ENCODE assay signal across 13 mouse cellular contexts in genomic region chr12:53060903-53061302, GRCm38 (mm10).
DNase-seq lines count a peak whose midpoint lies in the region; ATAC-seq lines count a peak whose summit lies in the region.
"Had no signal": no experiment of that assay in that cellular context is flagged by ENCODE, and none has a peak within 500 bp of the region (broad histone marks: within the 10 kb centered on the region; RNA-seq: fewer than 3 reads in every experiment).

No protein-coding gene starts in this region.

- H3K4me2 ChIP-seq in forebrain, embryonic 16.5 days (ENCODE audit: low read length): no peak overlapping the region
- H3K4me2 ChIP-seq in midbrain, embryonic 13.5 days (replicated peaks): peak overlapping the region; percentile 32; the same call in 1 of the 2 replicates
- H3K4me2 ChIP-seq: heart, embryonic 12.5 days; liver, embryonic 13.5 days had no signal

- no peaks in the 10 kb centered on the region for H3K27me3 ChIP-seq in forebrain, embryonic 16.5 days (replicated peaks; ENCODE audit: control insufficient read depth, insufficient read depth, low read length)
- no peaks in the 10 kb centered on the region for H3K27me3 ChIP-seq in midbrain, embryonic 13.5 days
- H3K27me3 ChIP-seq: heart, embryonic 12.5 days; liver, embryonic 13.5 days had no signal

- H3K4me1 ChIP-seq in forebrain, embryonic 16.5 days (replicated peaks; ENCODE audit: control insufficient read depth, insufficient read depth, low read length): peaks cover 36% of the 10 kb centered on the region
- peaks cover 67% of the 10 kb centered on the region for H3K4me1 ChIP-seq in midbrain, embryonic 13.5 days (replicated peaks)
- H3K4me1 ChIP-seq: liver, embryonic 13.5 days had no signal

- H3K9me3 ChIP-seq in forebrain, embryonic 16.5 days (ENCODE audit: control insufficient read depth, low read length): no peaks in the 10 kb centered on the region
- H3K9me3 ChIP-seq in midbrain, embryonic 13.5 days: no peaks in the 10 kb centered on the region
- H3K9me3 ChIP-seq: heart, embryonic 12.5 days; liver, embryonic 13.5 days had no signal

- WGBS in forebrain, embryonic 16.5 days: 7% methylated on average over 6 of the region's 6 CpGs
- 25% methylated on average over 6 of the region's 6 CpGs for WGBS in midbrain, embryonic 13.5 days

- intact Hi-C loops in left cerebral cortex, postnatal 25 days (cut with DNase I): no loop called here

- no peaks in the 10 kb centered on the region for H3K36me3 ChIP-seq in forebrain, embryonic 16.5 days (ENCODE audit: control insufficient read depth, insufficient read depth)
- no peaks in the 10 kb centered on the region for H3K36me3 ChIP-seq in midbrain, embryonic 13.5 days
- H3K36me3 ChIP-seq: heart, embryonic 12.5 days; liver, embryonic 13.5 days had no signal

- peak; percentile 32; the same call in 1 of the 2 replicates for ATAC-seq in forebrain, embryonic 16.5 days
- no peak for ATAC-seq in midbrain, embryonic 13.5 days
- ATAC-seq: intestine, embryonic 16.5 days had no signal

- H3K4me3 ChIP-seq in forebrain, embryonic 16.5 days (replicated peaks; ENCODE audit: low read length): no peak overlapping the region
- no peak overlapping the region for H3K4me3 ChIP-seq in midbrain, embryonic 13.5 days (replicated peaks)
- H3K4me3 ChIP-seq: gastrocnemius, adult 2 months; heart, embryonic 12.5 days; liver, embryonic 13.5 days had no signal

- peak; percentile 24 for DNase-seq in embryo, embryonic 10.5 days (ENCODE audit: low spot score)
- DNase-seq in embryo, embryonic 9.5 days (ENCODE audit: extremely low spot score): no peak
- peak; percentile 2 for DNase-seq in NIH3T3 (ENCODE audit: low read depth)
- DNase-seq in left cerebral cortex, postnatal 25 days (ENCODE audit: low spot score in 2 of 2): no peak
- DNase-seq in natural killer cell, adult 2 months (ENCODE audit: low spot score in 2 of 2): no peak
- no peak for DNase-seq in ovary, adult 18-20 months (ENCODE audit: low spot score)
- DNase-seq: cerebellum, adult 2 months; gastrocnemius, adult 2 months; liver, embryonic 13.5 days had no signal

- no peak overlapping the region for H3K9ac ChIP-seq in forebrain, embryonic 16.5 days (replicated peaks; ENCODE audit: low read depth, low read length)
- H3K9ac ChIP-seq in midbrain, embryonic 13.5 days (replicated peaks): no peak overlapping the region
- H3K9ac ChIP-seq: heart, embryonic 12.5 days; liver, embryonic 13.5 days had no signal

- H3K27ac ChIP-seq in forebrain, embryonic 16.5 days (ENCODE audit: low read length): no peak overlapping the region
- peak overlapping the region; percentile 70 for H3K27ac ChIP-seq in midbrain, embryonic 13.5 days
- H3K27ac ChIP-seq: gastrocnemius, adult 2 months; liver, embryonic 13.5 days had no signal

Comparison
In these comparisons a context has a peak if more than half of its experiments do, and no peak if none do; other contexts are left out.
1. DNase-seq: peak in embryo, embryonic 10.5 days (single experiment) and NIH3T3 (single experiment); none in embryo, embryonic 9.5 days (single experiment), left cerebral cortex, postnatal 25 days (0 of 2), natural killer cell, adult 2 months (0 of 2) and ovary, adult 18-20 months (single experiment).